Mouse (Mus musculus) intestine, embryonic 14.5 days (tissue): ENCODE measurements at regions not wholly inside any gene's neighbourhood (a gene's known extent, or its start where the extent isn't known, plus 50 kb on each side); places are given as distances from the start of the nearest gene placed in this dataset.

ENCODE experiments used
- ATAC-seq: fragments of 200-750 bp; cut with Nextera tagmentation; replicated peaks from 2 replicates; pipeline ENCODE4 v1.8.0; 2017; ENCODE audit warnings: low read depth, moderate number of reproducible peaks, moderate TSS enrichment, moderate library complexity; ENCODE audit not compliant: low FRiP score, low TSS enrichment
- DNase-seq: peaks from one replicate; pipeline ENCODE4 v3.0.0-alpha.2; 2018; ENCODE audit warnings: low spot score
- H3K27ac ChIP-seq: fragments of 300-500 bp; sonication (generic); 2 replicates; pipeline ENCODE4 v1.5.1; 2014; ENCODE audit warnings: low read depth, mild to moderate bottlenecking, control low read depth
- H3K27me3 ChIP-seq: fragments of 300-500 bp; sonication (generic); replicated peaks from 2 replicates; pipeline ENCODE4 v1.6.1; 2014; ENCODE audit warnings: low read length, control low read depth; ENCODE audit not compliant: control insufficient read depth, insufficient read depth
- H3K36me3 ChIP-seq: fragments of 300-500 bp; sonication (generic); 2 replicates; pipeline ENCODE4 v1.6.1; 2014; ENCODE audit warnings: low read length, control low read depth; ENCODE audit not compliant: control insufficient read depth, insufficient read depth
- H3K4me1 ChIP-seq: fragments of 300-500 bp; sonication (generic); replicated peaks from 2 replicates; pipeline ENCODE4 v1.6.1; 2014; ENCODE audit warnings: low read length, control low read depth, mixed read lengths; ENCODE audit not compliant: control insufficient read depth, insufficient read depth
- H3K4me2 ChIP-seq: fragments of 300-500 bp; sonication (generic); 2 replicates; pipeline ENCODE4 v1.6.1; 2014; ENCODE audit warnings: low read length
- H3K4me3 ChIP-seq: fragments of 300-500 bp; sonication (generic); 2 replicates; pipeline ENCODE4 v1.5.1; 2014; ENCODE audit warnings: low read depth, low read length, control low read depth, mixed read lengths
- H3K9ac ChIP-seq: fragments of 300-500 bp; sonication (generic); 2 replicates; pipeline ENCODE4 v1.6.1; 2014; ENCODE audit warnings: mild to moderate bottlenecking, low read length
- H3K9me3 ChIP-seq: fragments of 300-500 bp; sonication (generic); 2 replicates; pipeline ENCODE4 v1.6.1; 2016; ENCODE audit warnings: low read length, control low read depth; ENCODE audit not compliant: control insufficient read depth
- WGBS: fragments of 180-500 bp; shearing (Covaris S2); extraction: QIAGEN DNeasy Blood & Tissue Kit; methylation state at CpG from one replicate; pipeline ENCODE4 v1.1.7; 2014; 5-methylcytosine and 5-hydroxymethylcytosine counted together

DNA sequence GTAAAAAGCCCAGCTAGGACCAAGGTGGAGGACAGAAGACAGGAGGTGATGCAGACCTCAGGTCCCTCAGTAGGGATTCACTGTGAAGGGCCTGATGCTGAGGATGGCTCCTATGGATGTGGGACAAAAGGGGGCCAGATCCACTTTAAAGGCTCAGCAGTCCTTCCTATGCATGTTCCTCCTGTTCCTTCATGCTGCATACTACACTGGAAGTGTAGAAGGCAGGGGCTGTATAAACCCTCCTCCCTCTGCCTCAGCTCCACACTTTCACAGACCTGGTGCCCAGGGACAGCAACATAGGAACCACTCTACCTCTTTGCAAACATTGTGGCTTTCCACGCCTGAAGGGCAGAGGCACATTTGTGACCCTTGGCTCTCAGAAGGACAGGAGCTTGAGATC is 505.4 kb upstream of the Vstm2b start:
- Histone ChIP-seq H3K4me3 (no peak overlapping the region), H3K27me3 (no peaks in the 10 kb centered on the region), H3K36me3 (no peaks in the 10 kb centered on the region), H3K4me2 (no peak overlapping the region), H3K9ac (no peak overlapping the region), H3K27ac (no peak overlapping the region), H3K9me3 (no peaks in the 10 kb centered on the region), H3K4me1 (no peaks in the 10 kb centered on the region)
- ATAC-seq (no peak), DNase-seq (no peak)
- 61% methylated on average over 1 of the region's 1 CpGs for WGBS

DNA sequence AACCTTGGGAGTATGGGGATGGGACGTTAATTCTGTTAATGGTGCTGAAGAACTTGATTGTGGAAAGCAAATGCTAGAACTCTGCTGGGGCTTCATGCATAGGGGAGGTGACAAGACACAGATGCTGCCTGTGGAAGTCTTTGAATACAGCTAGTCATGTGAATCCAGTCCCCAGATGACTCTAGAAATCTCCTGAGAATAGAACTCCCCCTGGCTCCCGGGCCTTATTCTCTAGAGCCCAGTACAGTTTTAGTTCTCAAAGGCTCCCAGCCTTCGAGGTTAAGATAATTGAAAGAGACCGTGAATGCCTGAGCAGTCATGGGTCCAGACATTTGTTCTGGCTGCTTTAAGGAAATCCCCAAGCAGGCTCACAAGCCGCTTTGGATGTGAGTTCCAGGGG is 499.9 kb upstream of the Vstm2b start:
- no peak for DNase-seq
- Histone ChIP-seq H3K27ac (no peak overlapping the region), H3K4me2 (no peak overlapping the region), H3K9me3 (no peaks in the 10 kb centered on the region), H3K4me1 (no peaks in the 10 kb centered on the region), H3K4me3 (no peak overlapping the region), H3K36me3 (no peaks in the 10 kb centered on the region), H3K9ac (no peak overlapping the region), H3K27me3 (no peaks in the 10 kb centered on the region)
- 71% methylated on average over 5 of the region's 5 CpGs for WGBS
- ATAC-seq: no peak

DNA sequence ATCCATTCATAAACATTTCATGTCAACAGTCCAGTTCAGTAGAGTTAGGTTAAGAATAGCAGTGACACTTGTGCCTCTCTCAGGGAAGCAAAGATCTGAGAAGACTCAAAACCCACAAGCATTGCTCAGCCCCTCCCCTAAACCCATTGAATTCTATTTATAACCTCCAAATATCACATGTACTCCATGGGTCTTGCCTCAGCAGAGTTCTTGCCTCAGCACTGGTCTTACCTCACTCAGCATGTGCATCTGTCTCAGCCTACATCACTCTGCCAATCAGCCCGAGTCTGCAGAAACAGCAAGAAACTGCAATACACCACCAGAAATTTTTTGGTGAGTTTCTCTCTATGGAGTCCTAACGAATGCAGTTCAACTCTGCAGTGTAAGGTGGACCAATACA is 478.8 kb upstream of the Vstm2b start:
- Histone ChIP-seq H3K36me3 (no peaks in the 10 kb centered on the region), H3K4me3 (no peak overlapping the region), H3K9ac (no peak overlapping the region), H3K9me3 (no peaks in the 10 kb centered on the region), H3K27me3 (no peaks in the 10 kb centered on the region), H3K27ac (no peak overlapping the region), H3K4me1 (no peaks in the 10 kb centered on the region), H3K4me2 (no peak overlapping the region)
- ATAC-seq: no peak
- no peak for DNase-seq
- WGBS: 65% methylated on average over 2 of the region's 2 CpGs

DNA sequence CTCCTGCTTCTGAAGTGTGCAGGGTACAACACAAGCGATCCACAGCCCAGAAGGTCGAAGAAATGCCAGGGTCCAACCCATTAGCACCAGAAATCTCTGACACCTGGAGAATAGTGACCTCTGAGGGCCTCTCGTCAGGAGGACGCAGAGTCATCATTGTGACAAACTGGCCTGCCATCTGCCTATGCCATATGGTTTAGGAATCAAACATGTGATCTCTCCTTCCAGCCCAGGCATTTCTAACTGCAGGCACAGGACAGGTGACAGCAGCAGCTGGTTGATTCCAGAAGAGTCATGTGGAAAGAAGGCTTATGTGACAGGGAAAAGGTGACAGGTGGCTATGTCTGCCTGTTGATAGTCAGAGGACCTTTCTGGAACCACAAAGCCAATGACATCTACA is 476.0 kb upstream of the Vstm2b start:
- no peak overlapping the region for H3K9ac ChIP-seq
- no peaks in the 10 kb centered on the region for H3K9me3 ChIP-seq
- no peaks in the 10 kb centered on the region for H3K4me1 ChIP-seq
- H3K27me3 ChIP-seq: no peaks in the 10 kb centered on the region
- WGBS: 77% methylated on average over 4 of the region's 4 CpGs
- H3K4me3 ChIP-seq: no peak overlapping the region
- no peak overlapping the region for H3K4me2 ChIP-seq
- H3K36me3 ChIP-seq: no peaks in the 10 kb centered on the region
- DNase-seq (no peak), ATAC-seq (no peak)
- no peak overlapping the region for H3K27ac ChIP-seq

DNA sequence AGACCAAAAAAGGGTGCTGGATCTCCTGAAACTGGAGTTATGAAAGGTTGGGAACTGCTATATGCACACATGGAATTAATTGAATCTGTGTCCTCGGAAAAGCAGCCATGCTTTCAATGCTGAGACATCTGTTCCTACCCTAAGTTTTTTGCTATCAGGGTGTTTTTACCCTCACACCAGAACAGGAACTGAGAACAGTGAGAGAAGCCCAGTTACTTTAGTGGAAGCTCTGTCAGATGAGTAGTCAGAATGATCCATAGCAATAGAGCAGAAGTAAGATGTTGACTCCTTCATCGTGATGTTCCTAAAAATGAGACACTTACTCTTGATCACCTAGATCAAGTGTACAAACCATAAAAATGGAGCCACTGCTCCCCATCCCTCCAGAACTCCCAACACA is 468.7 kb upstream of the Vstm2b start:
- no peaks in the 10 kb centered on the region for H3K9me3 ChIP-seq
- no peaks in the 10 kb centered on the region for H3K27me3 ChIP-seq
- no peak for DNase-seq
- 82% methylated on average over 2 of the region's 2 CpGs for WGBS
- H3K4me1 ChIP-seq: no peaks in the 10 kb centered on the region
- no peak overlapping the region for H3K4me2 ChIP-seq
- no peak for ATAC-seq
- no peak overlapping the region for H3K9ac ChIP-seq
- no peaks in the 10 kb centered on the region for H3K36me3 ChIP-seq
- no peak overlapping the region for H3K4me3 ChIP-seq
- H3K27ac ChIP-seq: no peak overlapping the region

DNA sequence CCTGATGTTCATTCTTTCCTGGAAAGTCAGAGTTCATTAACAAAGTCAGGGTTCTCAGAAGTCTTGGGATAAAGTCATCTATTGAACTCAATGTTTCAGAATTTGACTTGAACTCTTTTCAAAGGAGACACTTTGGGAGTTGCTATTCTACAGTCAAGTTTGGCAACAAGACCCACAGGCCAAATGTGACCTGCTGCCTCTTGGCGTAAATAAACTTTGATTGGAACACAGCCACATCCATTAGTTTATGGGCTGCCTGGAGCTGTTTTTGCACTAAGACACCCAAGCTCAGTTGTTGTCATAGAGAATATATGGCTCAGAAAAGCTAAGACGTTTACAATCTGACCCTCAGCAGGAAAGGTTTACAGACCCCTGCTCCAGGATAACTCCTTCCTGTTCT is 464.2 kb upstream of the Vstm2b start:
- Histone ChIP-seq H3K9me3 (no peaks in the 10 kb centered on the region), H3K9ac (no peak overlapping the region), H3K4me1 (no peaks in the 10 kb centered on the region), H3K36me3 (no peaks in the 10 kb centered on the region), H3K27me3 (no peaks in the 10 kb centered on the region), H3K4me3 (no peak overlapping the region), H3K4me2 (no peak overlapping the region), H3K27ac (no peak overlapping the region)
- WGBS: 39% methylated on average over 2 of the region's 2 CpGs
- DNase-seq (no peak), ATAC-seq (no peak)

DNA sequence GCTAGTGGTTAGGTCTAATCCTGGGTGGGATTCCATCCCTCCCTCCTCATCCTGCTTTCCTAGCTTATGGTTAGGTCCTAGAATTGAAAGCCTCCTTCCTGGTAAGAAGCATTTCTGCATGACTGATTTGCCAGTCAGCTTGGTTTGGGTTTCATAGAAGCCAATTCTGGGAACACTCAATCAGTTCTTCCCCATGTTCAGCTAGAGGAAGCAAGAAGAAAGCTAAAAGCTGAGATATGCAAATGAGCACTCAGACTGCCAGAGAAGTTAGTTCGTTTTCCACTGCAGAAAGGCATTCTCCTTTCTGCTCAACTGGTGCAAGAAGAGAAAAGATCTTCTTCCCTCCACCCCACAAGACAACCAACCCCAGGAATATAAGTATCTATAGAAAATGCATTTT is 457.0 kb upstream of the Vstm2b start:
- WGBS: 54% methylated on average over 1 of the region's 1 CpGs
- ATAC-seq: no peak
- H3K9me3 ChIP-seq: no peaks in the 10 kb centered on the region
- no peak overlapping the region for H3K9ac ChIP-seq
- H3K4me1 ChIP-seq: no peaks in the 10 kb centered on the region
- H3K27ac ChIP-seq: no peak overlapping the region
- no peaks in the 10 kb centered on the region for H3K27me3 ChIP-seq
- no peak overlapping the region for H3K4me2 ChIP-seq
- DNase-seq: no peak
- H3K36me3 ChIP-seq: no peaks in the 10 kb centered on the region
- no peak overlapping the region for H3K4me3 ChIP-seq

DNA sequence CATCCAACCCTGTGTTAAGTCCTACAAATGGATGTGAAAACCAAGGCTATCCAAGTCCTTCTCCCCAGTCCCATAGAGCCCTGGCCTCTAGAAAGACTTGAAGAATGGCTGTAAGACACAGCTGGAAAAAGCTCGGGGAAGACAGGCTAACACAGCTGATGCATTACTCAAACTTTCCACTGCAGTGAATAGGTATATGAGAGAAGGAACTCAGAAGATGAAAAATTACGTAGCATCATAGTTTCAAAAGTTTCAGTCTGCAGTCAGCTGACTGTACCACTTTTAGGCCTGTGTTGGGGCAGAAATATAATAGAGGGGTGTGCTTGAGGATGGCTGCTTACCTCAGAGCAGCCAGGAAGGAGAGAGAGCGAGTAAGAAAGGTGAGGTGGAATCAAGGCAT is 456.3 kb upstream of the Vstm2b start:
- no peak overlapping the region for H3K27ac ChIP-seq
- H3K36me3 ChIP-seq: no peaks in the 10 kb centered on the region
- ATAC-seq (no peak), DNase-seq (no peak)
- no peak overlapping the region for H3K4me3 ChIP-seq
- no peak overlapping the region for H3K9ac ChIP-seq
- no peaks in the 10 kb centered on the region for H3K27me3 ChIP-seq
- H3K9me3 ChIP-seq: no peaks in the 10 kb centered on the region
- no peak overlapping the region for H3K4me2 ChIP-seq
- WGBS: 79% methylated on average over 3 of the region's 3 CpGs
- no peaks in the 10 kb centered on the region for H3K4me1 ChIP-seq

DNA sequence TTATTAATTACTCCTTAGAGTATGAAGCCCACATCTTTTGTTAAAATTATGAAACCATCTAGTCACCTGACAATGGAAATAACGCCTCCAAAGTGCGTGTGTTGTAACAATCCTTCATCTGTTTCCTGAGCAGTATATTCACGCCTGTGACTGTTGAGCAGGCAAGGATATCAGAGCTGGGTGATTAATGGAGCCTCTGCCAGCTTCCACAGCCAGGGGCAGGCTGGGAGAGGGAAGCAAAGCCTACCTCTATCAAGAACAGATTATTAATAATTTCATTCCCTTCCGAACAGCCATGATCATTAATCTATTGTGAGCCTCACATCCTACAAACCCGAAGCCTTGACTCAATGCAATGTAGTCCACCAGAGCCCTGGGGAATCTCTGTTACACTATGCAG is 431.7 kb upstream of the Vstm2b start:
- no peaks in the 10 kb centered on the region for H3K9me3 ChIP-seq
- no peak overlapping the region for H3K4me2 ChIP-seq
- no peaks in the 10 kb centered on the region for H3K4me1 ChIP-seq
- H3K36me3 ChIP-seq: no peaks in the 10 kb centered on the region
- H3K9ac ChIP-seq: no peak overlapping the region
- WGBS: 79% methylated on average over 5 of the region's 5 CpGs
- ATAC-seq (no peak), DNase-seq (no peak)
- no peaks in the 10 kb centered on the region for H3K27me3 ChIP-seq
- no peak overlapping the region for H3K27ac ChIP-seq
- H3K4me3 ChIP-seq: no peak overlapping the region
